ENCODE assay signal across 8 mouse cellular contexts in genomic region chr7:122045181-122045634, GRCm38 (mm10). TPM values are rescaled to one million over a fixed set of nuclear protein-coding genes. Genes with fewer than 3 reads are reported as not detected.
DNase-seq lines count a peak whose midpoint lies in the region; ATAC-seq and TF ChIP-seq lines count a peak whose summit lies in the region.
"Had no signal": no experiment of that assay in that cellular context is flagged by ENCODE, and none has a peak within 500 bp of the region (broad histone marks: within the 10 kb centered on the region; RNA-seq: fewer than 3 reads in every experiment).

No protein-coding gene starts in this region.

- H3K9ac ChIP-seq in intestine, embryonic 16.5 days (ENCODE audit: low read depth, low read length): no peak overlapping the region
- no peak overlapping the region for H3K9ac ChIP-seq in hindbrain, embryonic 12.5 days
- H3K9ac ChIP-seq: limb, embryonic 15.5 days had no signal

- peak; percentile 11 for DNase-seq in adrenal gland, postnatal 25 days
- DNase-seq in gastrocnemius, adult 2 months: peak; percentile 55
- DNase-seq in lung, postnatal 36 days: peak; percentile 42
- DNase-seq in cerebellum, adult 11 months: no peak

- no peak for TF ChIP-seq CTCF in gastrocnemius, adult 2 months (IDR thresholded peaks at IDR 0.05)

- no peak overlapping the region for H3K4me3 ChIP-seq in gastrocnemius, adult 2 months
- no peak overlapping the region for H3K4me3 ChIP-seq in intestine, embryonic 16.5 days (ENCODE audit: low read length)
- H3K4me3 ChIP-seq in hindbrain, embryonic 12.5 days: no peak overlapping the region
- H3K4me3 ChIP-seq: limb, embryonic 15.5 days had no signal

- no peak overlapping the region for H3K4me2 ChIP-seq in intestine, embryonic 16.5 days (ENCODE audit: low read depth, low read length)
- no peak overlapping the region for H3K4me2 ChIP-seq in hindbrain, embryonic 12.5 days (replicated peaks)
- H3K4me2 ChIP-seq: limb, embryonic 15.5 days had no signal

- ATAC-seq in intestine, embryonic 16.5 days: peak; percentile 49
- no peak for ATAC-seq in hindbrain, embryonic 12.5 days (ENCODE audit: low FRiP score)
- no peak for ATAC-seq in monocyte, adult 5-6 weeks (replicated peaks; ENCODE audit: insufficient number of reproducible peaks, low FRiP score, low TSS enrichment, poor library complexity, severe bottlenecking)

- H3K27me3 ChIP-seq in intestine, embryonic 16.5 days (replicated peaks; ENCODE audit: control insufficient read depth, insufficient read depth, low read length): no peaks in the 10 kb centered on the region
- H3K27me3 ChIP-seq in hindbrain, embryonic 12.5 days: no peaks in the 10 kb centered on the region
- H3K27me3 ChIP-seq: limb, embryonic 15.5 days had no signal

- H3K4me1 ChIP-seq in intestine, embryonic 16.5 days (ENCODE audit: control insufficient read depth, insufficient read depth, low read length): peaks cover 11% of the 10 kb centered on the region
- no peaks in the 10 kb centered on the region for H3K4me1 ChIP-seq in hindbrain, embryonic 12.5 days
- H3K4me1 ChIP-seq: limb, embryonic 15.5 days had no signal

- H3K9me3 ChIP-seq in intestine, embryonic 16.5 days (ENCODE audit: control insufficient read depth, low read length): no peaks in the 10 kb centered on the region
- no peaks in the 10 kb centered on the region for H3K9me3 ChIP-seq in hindbrain, embryonic 12.5 days (replicated peaks)
- H3K9me3 ChIP-seq: limb, embryonic 15.5 days had no signal

- intact Hi-C loops in gastrocnemius, adult 2 months (cut with DNase I): no loop called here

- 63% methylated on average over 4 of the region's 4 CpGs for WGBS in intestine, embryonic 16.5 days
- 90% methylated on average over 4 of the region's 4 CpGs for WGBS in hindbrain, embryonic 12.5 days

- H3K36me3 ChIP-seq in intestine, embryonic 16.5 days (ENCODE audit: control insufficient read depth, insufficient read depth, low read length): 0 out of 2 replicates have a peak, but pooled peaks cover 3% of the 10 kb centered on the region
- H3K36me3 ChIP-seq in hindbrain, embryonic 12.5 days: peaks cover 39% of the 10 kb centered on the region

- H3K27ac ChIP-seq in gastrocnemius, adult 2 months: peak overlapping the region; percentile 83
- 0 out of 2 replicates have a peak overlapping the region, but pooled peaks have one; percentile 2 for H3K27ac ChIP-seq in intestine, embryonic 16.5 days (ENCODE audit: low read length)
- H3K27ac ChIP-seq in hindbrain, embryonic 12.5 days: no peak overlapping the region
- H3K27ac ChIP-seq: limb, embryonic 15.5 days had no signal

RNA-seq across cellular contexts. Expression of gene Ubfd1, which starts 21.8 kb away (rescaled TPM):
- 53.2 and 56.1 TPM in 2 replicates for total RNA-seq in adrenal gland, postnatal 25 days (2021)
- total RNA-seq in gastrocnemius, adult 2 months (2021): 10 to 100 TPM; 23.2 to 25.5 TPM
- 39.5 and 45.3 TPM in 2 replicates for polyA plus RNA-seq in intestine, embryonic 16.5 days (2015; fragmentation: Nextera tagmentation; extraction: Ambion mirVana)
- polyA plus RNA-seq in hindbrain, embryonic 12.5 days (2016; fragmentation: Nextera tagmentation; extraction: Ambion mirVana): 97.3 and 105 TPM in 2 replicates
- total RNA-seq in monocyte, adult 5-6 weeks (2017): 24.5 to 31.7 TPM (median 31.1 TPM) in 3 replicates

RNA-seq across cellular contexts. Expression of gene Ears2, which starts 21.9 kb away (rescaled TPM):
- 18.5 and 19.7 TPM in 2 replicates for total RNA-seq in adrenal gland, postnatal 25 days (2021)
- total RNA-seq in gastrocnemius, adult 2 months (2021): 1 to 10 TPM; 6.6 to 8.2 TPM
- 19.4 and 20.7 TPM in 2 replicates for polyA plus RNA-seq in intestine, embryonic 16.5 days (2015; fragmentation: Nextera tagmentation; extraction: Ambion mirVana)
- polyA plus RNA-seq in hindbrain, embryonic 12.5 days (2016; fragmentation: Nextera tagmentation; extraction: Ambion mirVana): 12.7 and 13.5 TPM in 2 replicates
- 3.5 to 4.4 TPM (median 3.8 TPM) in 3 replicates for total RNA-seq in monocyte, adult 5-6 weeks (2017)

RNA-seq across cellular contexts. Expression of gene Gga2, which starts 24.2 kb away (rescaled TPM):
- 16.6 and 17.6 TPM in 2 replicates for total RNA-seq in adrenal gland, postnatal 25 days (2021)
- 10 to 100 TPM; 12.2 to 13.5 TPM for total RNA-seq in gastrocnemius, adult 2 months (2021)
- polyA plus RNA-seq in intestine, embryonic 16.5 days (2015; fragmentation: Nextera tagmentation; extraction: Ambion mirVana): 118 and 132 TPM in 2 replicates
- polyA plus RNA-seq in hindbrain, embryonic 12.5 days (2016; fragmentation: Nextera tagmentation; extraction: Ambion mirVana): 81.6 and 87.7 TPM in 2 replicates
- 6.1 to 7.8 TPM (median 7.4 TPM) in 3 replicates for total RNA-seq in monocyte, adult 5-6 weeks (2017)

RNA-seq across cellular contexts. Expression of gene Ndufab1, which starts 56.5 kb away (rescaled TPM):
- 407 and 491 TPM in 2 replicates for total RNA-seq in adrenal gland, postnatal 25 days (2021)
- 100 to 1,000 TPM; 529 to 848 TPM for total RNA-seq in gastrocnemius, adult 2 months (2021)
- polyA plus RNA-seq in intestine, embryonic 16.5 days (2015; fragmentation: Nextera tagmentation; extraction: Ambion mirVana): 981 and 993 TPM in 2 replicates
- polyA plus RNA-seq in hindbrain, embryonic 12.5 days (2016; fragmentation: Nextera tagmentation; extraction: Ambion mirVana): 511 and 556 TPM in 2 replicates
- 15.4 to 65.3 TPM (median 30.7 TPM) in 3 replicates for total RNA-seq in monocyte, adult 5-6 weeks (2017)
